Mouse (Mus musculus) left cerebral cortex, postnatal 14 days (tissue): ENCODE results near the gene Hinfp. TPM values are rescaled to one million over a fixed set of nuclear protein-coding genes. Genes with fewer than 3 reads are reported as not detected.
A peak's percentile ranks its signal among the peaks of the same experiment; 100 is the strongest.
"Not testable (repeated sequence)": the region's sequence is repeated elsewhere in the genome, so short reads cannot be mapped to it uniquely, and the experiment has no call there.

Experiments
- DNase-seq, 2 experiments: peaks; one replicate each; pipeline ENCODE4 v3.0.0; 2021 to 2022; ENCODE audit warnings: low spot score in 2 of 2, mixed read lengths in 1 of 2
- intact Hi-C: fragments of 180-260 bp; cut with DNase I; formaldehyde crosslinking; loops from one replicate; pipeline ENCODE4 v1.15.1; 2025
- long read RNA-seq, 2 experiments: library from polyadenylated mRNA; stranded (forward); transcript quantifications; one replicate each; pipeline ENCODE4 v2.0.0; 2021
- total RNA-seq, 2 experiments: library from RNA; stranded (reverse); gene quantifications; 2 replicates each; pipeline ENCODE4 v1.2.3; 2021

Hinfp gene
- 10 to 100 TPM; 22.6 to 27.7 TPM for total RNA-seq
- long read RNA-seq, experiment 1, full-length matches to known transcripts: 4 of 10 reads
- long read RNA-seq, experiment 1, partial matches to known transcripts: 0 of 10 reads
- long read RNA-seq, experiment 1, other reads (novel, unspliced or antisense): 6 of 10 reads
- long read RNA-seq, experiment 2, full-length matches to known transcripts: 5 of 11 reads
- long read RNA-seq, experiment 2, partial matches to known transcripts: 0 of 11 reads
- long read RNA-seq, experiment 2, other reads (novel, unspliced or antisense): 6 of 11 reads

GRCm38 (mm10) chr9:44305466-44306079 lies at the start of gene Hinfp:
TSS of gene Hinfp (minus strand) at chr9:44305671.
- peak; percentile 99 for DNase-seq
- intact Hi-C loops: no loop called here

- no peak for DNase-seq
- intact Hi-C loops: no loop called here
Observed at GRCm38 (mm10) chr9:44353142-44353541, 47.7 kb upstream of the Hinfp start.

- DNase-seq: no peak
- intact Hi-C loops: no loop called here
Observed at GRCm38 (mm10) chr9:44352337-44352736, 46.9 kb upstream of the Hinfp start.

- no peak for DNase-seq
- intact Hi-C loops: no loop called here
Observed at GRCm38 (mm10) chr9:44351396-44351795, 45.9 kb upstream of the Hinfp start.

GRCm38 (mm10) chr9:44348546-44348945 lies 43.1 kb upstream of the Hinfp start:
- DNase-seq: no peak
- intact Hi-C loops: no loop called here

GRCm38 (mm10) chr9:44347621-44348020 lies 42.1 kb upstream of the Hinfp start:
- intact Hi-C loops: no loop called here
- no peak for DNase-seq

- intact Hi-C loops: no loop called here
- DNase-seq: no peak
Observed at GRCm38 (mm10) chr9:44347166-44347565, 41.7 kb upstream of the Hinfp start.

- intact Hi-C loops: no loop called here
- no peak for DNase-seq
Observed at GRCm38 (mm10) chr9:44345570-44346433, 40.3 kb upstream of the Hinfp start.

GRCm38 (mm10) chr9:44343781-44344421 lies 38.4 kb upstream of the Hinfp start, which contains the start of gene Hmbs:
TSS of gene Hmbs (minus strand) at chr9:44344228.
- DNase-seq: peak; percentile 85 to 87
- intact Hi-C loops: no loop called here

GRCm38 (mm10) chr9:44343290-44343689 lies 37.8 kb upstream of the Hinfp start:
- intact Hi-C loops: no loop called here
- no peak for DNase-seq

GRCm38 (mm10) chr9:44342605-44343004 lies 37.1 kb upstream of the Hinfp start:
- no peak for DNase-seq
- intact Hi-C loops: no loop called here

GRCm38 (mm10) chr9:44342173-44342572 lies 36.7 kb upstream of the Hinfp start:
- intact Hi-C loops: no loop called here
- DNase-seq: no peak

- intact Hi-C loops: no loop called here
- DNase-seq: no peak
Observed at GRCm38 (mm10) chr9:44341487-44341886, 36.0 kb upstream of the Hinfp start.

GRCm38 (mm10) chr9:44338574-44338973 lies 33.1 kb upstream of the Hinfp start:
- intact Hi-C loops: no loop called here
- DNase-seq: no peak

GRCm38 (mm10) chr9:44337436-44338169 lies 32.1 kb upstream of the Hinfp start:
- intact Hi-C loops: no loop called here

GRCm38 (mm10) chr9:44336964-44337363 lies 31.5 kb upstream of the Hinfp start:
- intact Hi-C loops: no loop called here
- no peak for DNase-seq

More at GRCm38 (mm10) chr9:44337436-44338169, 32.1 kb upstream of the Hinfp start:
- DNase-seq: no peak

- DNase-seq, intact Hi-C loops: not testable (repeated sequence)
Observed at GRCm38 (mm10) chr9:44336513-44336912, 31.0 kb upstream of the Hinfp start.

- DNase-seq: no peak
- intact Hi-C loops: no loop called here
Observed at GRCm38 (mm10) chr9:44336093-44336406, 30.6 kb upstream of the Hinfp start.
